Mouse (Mus musculus) B cell, adult 2 months (primary cell): Measurements from ENCODE around the gene Mettl26.

Experiments used
- DNase-seq, 2 experiments: peaks; one replicate each; pipeline ENCODE4 v3.0.0; 2022

Mettl26 gene

DNA sequence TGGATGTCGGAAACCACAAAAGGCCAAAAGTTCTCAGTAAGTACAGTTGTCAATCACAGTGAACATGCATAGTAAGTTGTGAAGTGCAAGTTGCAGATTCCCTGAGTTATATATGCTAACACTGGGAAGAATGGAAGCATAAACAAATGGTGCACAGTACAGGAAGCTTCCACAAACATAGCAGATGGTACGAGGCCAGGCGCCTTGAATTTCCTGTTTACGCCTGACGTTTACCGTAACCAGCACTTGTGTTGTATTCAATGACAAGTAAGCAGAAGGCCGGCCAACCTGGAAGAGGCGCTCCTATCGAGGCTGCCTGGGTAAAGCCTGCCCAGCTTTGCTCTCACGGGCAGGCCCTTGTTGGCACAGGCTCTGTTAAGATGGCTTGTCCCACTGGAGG is 12.6 kb downstream of the Mettl26 start:
- DNase-seq = no peak

DNA sequence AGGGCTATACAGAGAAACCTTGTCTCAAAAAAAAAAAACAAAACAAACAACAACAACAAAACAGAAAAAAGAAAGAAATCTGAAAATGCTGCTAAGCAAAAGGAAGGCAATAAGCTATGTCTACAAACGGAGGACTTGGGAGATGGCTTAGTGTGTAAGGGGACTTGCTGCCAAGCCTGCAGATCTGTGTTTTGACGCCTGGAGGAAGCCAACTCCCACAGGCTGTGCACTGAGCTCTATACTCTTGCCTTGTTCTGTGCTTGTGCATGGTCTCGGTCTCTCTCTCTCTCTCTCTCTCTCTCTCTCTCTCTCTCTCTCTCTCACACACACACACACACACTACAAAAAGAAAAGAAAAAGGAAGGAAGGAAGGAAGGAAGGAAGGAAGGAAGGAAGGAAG is 14.0 kb downstream of the Mettl26 start:
- DNase-seq = no peak

DNA sequence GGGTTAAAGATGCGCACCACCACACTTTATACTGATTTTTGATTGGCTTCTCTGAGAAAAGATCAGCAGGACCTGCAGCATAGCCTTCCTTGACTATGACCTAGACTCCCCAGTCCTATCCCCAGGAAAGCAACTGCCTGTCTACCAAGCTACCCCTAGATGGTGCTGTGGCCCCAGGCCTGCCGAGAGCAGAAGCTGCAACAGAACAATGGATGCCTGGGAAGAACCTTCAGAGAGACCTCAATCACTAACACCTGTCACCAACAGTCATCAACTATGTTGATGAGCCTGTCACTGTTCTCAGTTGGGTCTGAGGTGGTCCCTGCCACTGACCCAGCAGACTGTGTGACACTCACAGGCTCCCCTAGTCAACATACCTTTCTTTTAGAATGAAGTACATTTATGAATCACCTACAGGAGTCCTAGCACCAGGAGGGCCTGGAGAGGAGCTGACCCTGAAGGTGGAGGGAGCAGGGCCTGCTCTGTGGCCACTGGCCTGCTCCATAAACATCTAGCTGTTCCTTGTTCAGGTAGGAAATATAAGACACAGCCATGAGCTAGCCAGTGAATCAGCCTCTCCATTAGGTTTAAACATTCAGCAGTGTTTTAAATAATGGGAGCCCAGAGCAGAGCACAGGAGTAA is 19.2 kb downstream of the Mettl26 start:
- peak; percentile 82 to 84 for DNase-seq

DNA sequence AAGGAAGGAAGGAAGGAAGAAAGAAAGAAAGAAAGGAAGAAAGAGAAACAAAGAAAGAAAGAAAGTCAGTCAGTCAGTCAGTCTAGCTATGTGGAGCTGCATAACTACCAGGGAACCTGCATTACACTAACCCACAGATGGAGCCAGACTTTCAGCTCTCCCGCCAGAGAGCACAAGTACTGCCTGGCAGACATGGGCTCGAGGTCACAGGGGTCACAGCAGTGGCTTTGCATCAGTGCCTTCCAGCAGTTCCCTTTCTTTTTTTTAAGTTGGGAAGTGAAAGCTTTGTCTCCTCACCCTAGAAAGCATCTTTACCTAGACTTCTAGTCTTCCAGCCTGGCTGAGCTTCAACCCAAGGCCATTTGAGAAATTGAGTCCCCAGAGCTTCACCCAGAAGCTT is 20.5 kb downstream of the Mettl26 start:
- no peak for DNase-seq

- no peak for DNase-seq
Measured at GRCm38 (mm10) chr17:25895891-25896290, 21.0 kb downstream of the Mettl26 start.

- no peak for DNase-seq
Measured at GRCm38 (mm10) chr17:25900193-25900592, 25.3 kb downstream of the Mettl26 start.

DNA sequence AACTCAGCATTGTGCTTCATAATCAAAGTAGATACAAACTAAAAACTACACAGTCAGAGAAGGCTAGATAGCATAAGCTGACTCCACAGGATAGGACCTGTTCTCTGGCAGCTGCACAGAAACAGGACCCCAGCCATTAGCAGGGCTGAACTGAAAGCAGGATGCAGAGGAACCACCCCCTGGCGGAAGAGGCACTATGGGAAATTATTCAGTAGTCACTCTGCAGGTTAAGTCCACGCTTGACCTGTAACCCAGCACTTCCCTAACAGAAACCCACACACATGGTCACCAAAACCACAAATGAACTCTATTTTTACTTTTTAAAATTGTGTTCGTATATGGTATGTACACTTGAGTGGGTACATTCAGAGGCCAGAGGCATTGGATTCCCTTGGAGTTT is 28.2 kb downstream of the Mettl26 start:
- peak; percentile 32 to 42 for DNase-seq

DNA sequence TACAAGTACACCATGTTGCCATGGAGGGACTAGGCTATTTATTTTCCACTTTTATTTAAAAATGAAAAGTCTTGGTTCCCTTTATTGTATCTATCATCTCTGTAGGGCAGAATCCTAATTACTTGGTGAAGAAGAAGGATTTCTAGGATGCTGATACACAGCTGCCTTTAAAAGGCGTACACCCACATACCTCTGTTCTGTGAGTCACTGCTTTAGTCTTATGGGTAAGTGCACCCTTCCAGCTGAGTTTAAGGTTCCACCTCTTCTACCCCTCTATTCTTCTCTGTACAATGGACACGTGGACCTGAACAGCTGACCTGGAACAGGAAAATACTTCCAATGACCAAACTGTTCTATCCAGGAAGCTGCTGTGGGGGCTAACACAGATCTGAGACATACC is 32.8 kb downstream of the Mettl26 start:
- no peak for DNase-seq

- no peak for DNase-seq
Measured at GRCm38 (mm10) chr17:25911816-25912215, 36.9 kb downstream of the Mettl26 start.

DNA sequence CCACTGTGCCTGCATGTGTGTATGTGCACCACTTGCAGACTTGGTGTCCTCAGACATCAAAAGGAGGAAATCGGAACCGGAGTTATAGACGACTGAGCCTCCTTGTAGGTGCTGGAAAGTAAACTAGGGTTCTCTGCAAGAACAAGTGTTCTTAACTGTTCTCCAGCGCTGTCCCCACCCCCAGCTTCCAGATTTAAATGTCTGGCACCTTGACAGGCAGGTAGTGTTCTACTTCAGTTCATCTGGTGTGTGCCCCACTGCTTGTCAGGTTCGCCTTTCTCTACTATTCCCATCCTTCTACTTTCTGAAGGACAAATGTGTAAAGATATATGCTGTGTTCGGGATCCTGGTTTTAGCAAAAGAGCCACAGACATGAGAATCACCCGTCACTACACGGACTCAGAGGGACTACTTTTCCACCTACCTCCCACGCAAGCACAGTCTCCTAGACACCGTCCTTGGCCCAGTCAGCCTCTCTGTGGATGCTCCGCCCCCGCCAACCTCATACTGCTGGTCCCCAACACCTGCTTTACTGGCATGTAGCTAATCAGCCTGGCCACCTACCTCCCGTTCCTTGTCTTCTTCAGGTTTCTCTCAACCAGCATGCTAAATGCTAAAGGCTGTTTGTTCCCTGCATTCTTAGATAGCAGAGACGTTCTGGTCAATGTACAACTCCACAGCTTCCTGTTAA is 38.5 kb downstream of the Mettl26 start:
- DNase-seq = no peak

DNA sequence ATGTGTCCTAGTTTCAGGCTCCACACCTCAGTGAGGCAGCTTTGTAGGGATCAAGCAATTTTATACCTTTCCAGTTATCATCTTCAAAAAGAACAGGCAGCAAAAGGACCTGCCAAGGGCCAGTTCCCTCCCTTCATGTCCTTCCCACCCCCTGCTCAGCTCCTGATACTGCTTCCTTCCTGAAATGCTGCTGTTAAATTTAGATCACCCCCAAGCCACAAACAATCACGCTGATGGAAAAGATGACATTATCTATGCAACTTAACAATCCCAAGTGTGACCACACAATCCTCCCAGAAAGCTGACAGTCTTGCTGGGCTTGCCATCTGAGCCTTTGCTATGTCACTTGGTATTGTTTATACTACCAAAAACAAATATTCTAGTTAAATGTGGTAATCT is 39.0 kb downstream of the Mettl26 start:
- no peak for DNase-seq

DNA sequence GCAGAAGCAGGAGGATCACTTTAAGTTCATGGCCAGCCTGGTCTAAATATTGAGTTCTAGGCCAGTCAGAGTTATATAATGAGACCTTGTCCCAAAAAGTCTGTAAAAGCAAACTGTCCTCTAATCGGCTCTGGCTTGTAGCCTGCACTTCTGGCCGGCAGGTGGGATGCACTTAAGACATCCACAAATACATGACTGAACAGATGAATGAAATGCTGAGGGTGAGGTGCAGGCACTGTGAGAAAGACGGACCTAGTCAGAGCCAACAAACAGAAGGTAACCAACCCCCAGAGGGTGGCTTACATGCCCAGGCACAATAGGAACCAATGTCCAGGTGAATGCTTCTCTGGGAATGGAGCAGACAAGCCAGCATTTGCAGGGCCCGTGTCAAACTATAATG is 39.4 kb downstream of the Mettl26 start:
- DNase-seq = no peak

DNA sequence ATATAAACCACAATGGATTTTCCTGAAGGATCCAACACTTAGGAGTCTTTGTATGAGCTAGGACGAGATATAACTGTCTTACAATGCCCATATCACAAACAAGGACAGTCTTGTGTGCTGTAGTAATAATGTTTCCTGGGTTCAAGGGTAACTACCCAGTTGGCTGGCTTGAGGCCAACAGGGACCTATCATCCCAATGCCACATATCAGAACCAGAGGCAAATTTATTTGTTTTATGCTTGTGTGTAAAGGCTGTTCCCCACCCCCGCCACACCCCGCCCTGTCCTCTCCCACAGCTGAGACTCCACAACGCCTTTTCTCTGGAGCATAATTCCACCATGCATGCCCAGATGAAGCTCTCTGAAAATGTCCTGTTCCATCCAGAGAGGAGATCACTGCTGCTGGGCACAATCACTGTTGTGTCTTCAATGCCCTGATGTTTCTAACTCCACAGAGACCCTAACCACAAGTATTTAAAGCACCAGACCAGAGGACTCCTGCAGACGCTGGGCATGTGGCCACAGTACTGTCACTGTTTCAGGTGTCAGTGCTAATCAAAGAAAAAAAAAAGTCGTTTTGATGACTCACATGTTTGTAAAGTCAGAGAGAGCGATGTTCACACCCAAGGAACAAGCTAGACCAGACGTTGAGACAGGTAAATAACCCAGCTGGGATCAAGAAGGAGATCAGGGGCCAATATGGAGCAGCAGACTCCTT is 42.2 kb downstream of the Mettl26 start:
- no peak for DNase-seq

GRCm38 (mm10) chr17:25918037-25918750 is 43.3 kb downstream of the Mettl26 start:
- DNase-seq = no peak

GRCm38 (mm10) chr17:25919144-25919785 is 44.4 kb downstream of the Mettl26 start, which contains the start of gene Rab40c:
Gene Rab40c (minus strand): TSS chr17:25919727.
- DNase-seq = peak in 1 of 2 experiments; percentile 52

DNA sequence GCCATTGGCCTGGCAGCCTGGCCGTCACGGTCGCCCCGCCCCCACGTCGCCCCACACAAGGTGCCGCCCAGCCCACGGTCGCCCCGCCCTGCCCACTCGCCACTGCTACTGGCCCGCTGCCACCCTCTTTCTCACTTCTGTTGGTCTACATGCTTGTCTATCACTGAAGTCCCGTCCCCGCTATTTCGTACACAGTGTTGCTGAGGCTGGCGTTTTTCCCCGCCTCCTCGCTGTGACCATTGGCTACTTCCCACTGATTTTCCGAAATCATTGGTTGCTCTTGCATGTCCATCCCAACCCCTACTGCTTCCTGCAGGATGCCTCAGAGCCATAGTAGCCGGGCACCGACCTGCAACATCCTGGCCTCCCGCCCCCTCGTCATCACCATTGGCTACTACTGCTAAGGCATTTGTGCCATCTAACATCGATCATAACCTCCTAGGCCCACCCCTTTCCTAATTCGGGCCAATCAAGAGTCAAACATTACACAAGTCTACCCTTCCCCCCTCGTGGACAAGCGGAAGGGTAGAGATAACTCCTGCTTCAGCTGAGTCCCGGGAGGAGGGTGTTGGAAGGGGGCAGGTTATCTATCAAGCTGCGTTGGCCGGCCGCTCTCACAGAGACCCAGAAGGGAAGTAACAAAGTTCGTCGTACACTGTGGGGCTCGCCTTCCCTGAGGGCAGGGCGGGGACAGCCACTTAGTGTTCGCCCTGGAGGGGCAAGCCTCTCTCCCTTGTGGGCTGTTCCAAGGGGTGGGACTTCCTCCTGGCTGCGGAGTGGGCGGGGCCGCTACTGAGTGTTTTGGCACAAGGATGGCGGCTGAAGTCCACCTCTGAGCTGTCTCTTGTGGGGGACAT is 45.1 kb downstream of the Mettl26 start:
- DNase-seq = peak; percentile 100

GRCm38 (mm10) chr17:25922120-25922519 is 47.2 kb downstream of the Mettl26 start:
- no peak for DNase-seq

DNA sequence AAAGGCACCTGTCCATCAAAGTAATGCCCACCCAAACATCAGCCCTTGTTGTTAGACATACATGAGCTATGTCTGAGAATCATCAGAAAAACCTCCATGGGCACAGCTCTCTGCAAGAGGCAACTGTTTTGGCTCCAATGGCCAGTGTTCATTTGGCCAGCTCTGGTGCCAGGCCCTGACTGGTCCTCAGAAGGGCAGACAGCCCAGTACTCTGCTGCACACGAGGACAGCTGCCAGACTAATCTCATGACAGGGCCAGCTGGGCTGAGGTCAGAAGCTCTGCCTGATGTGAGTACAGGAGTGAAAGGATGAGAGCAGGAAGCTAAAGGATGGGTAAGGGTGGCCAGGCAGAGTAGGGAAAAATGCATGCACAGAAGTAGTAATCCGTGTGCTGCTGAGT is 50.5 kb downstream of the Mettl26 start:
- DNase-seq = no peak
